Comparison of ENCODE assay signal across 10 mouse cellular contexts in genomic region chr2:168104375-168105144, GRCm38 (mm10). TPM values are rescaled to one million over a fixed set of nuclear protein-coding genes. Genes with fewer than 3 reads are reported as not detected.
DNase-seq lines count a peak whose midpoint lies in the region; ATAC-seq and TF ChIP-seq lines count a peak whose summit lies in the region.
"Had no signal": no experiment of that assay in that cellular context is flagged by ENCODE, and none has a peak within 500 bp of the region (broad histone marks: within the 10 kb centered on the region; RNA-seq: fewer than 3 reads in every experiment).

No protein-coding gene starts in this region.

- TF ChIP-seq EP300 in heart, adult 2 months (IDR thresholded peaks at IDR 0.05; ENCODE audit: insufficient read depth, low read depth, low read length): no peak

- no peaks in the 10 kb centered on the region for H3K79me2 ChIP-seq in heart, adult 2 months (replicated peaks; ENCODE audit: control insufficient read depth, insufficient read depth, low read length)

- H3K27me3 ChIP-seq in heart, embryonic 10.5 days (ENCODE audit: insufficient read depth, poor library complexity, severe bottlenecking): no peaks in the 10 kb centered on the region
- no peaks in the 10 kb centered on the region for H3K27me3 ChIP-seq in kidney, embryonic 16.5 days (ENCODE audit: insufficient read depth, low read length)
- no peaks in the 10 kb centered on the region for H3K27me3 ChIP-seq in heart, adult 2 months (ENCODE audit: control insufficient read depth, insufficient read depth, low read length)

- WGBS in heart, embryonic 10.5 days: 74% methylated on average over 22 of the region's 22 CpGs
- WGBS in kidney, embryonic 16.5 days: 66% methylated on average over 22 of the region's 22 CpGs
- WGBS in heart, adult 2 months: 82% methylated on average over 22 of the region's 22 CpGs

- no peak overlapping the region for H3K4me3 ChIP-seq in heart, embryonic 10.5 days
- no peak overlapping the region for H3K4me3 ChIP-seq in kidney, embryonic 16.5 days (ENCODE audit: low read length)
- H3K4me3 ChIP-seq in heart, adult 2 months: no peak overlapping the region

- H3K9ac ChIP-seq in kidney, embryonic 16.5 days (replicated peaks; ENCODE audit: low read length): no peak overlapping the region
- no peak overlapping the region for H3K9ac ChIP-seq in heart, adult 2 months (ENCODE audit: low read depth, low read length)

- H3K36me3 ChIP-seq in heart, embryonic 10.5 days: peaks cover 10% of the 10 kb centered on the region
- H3K36me3 ChIP-seq in kidney, embryonic 16.5 days (ENCODE audit: insufficient read depth, low read length): peaks cover under 1% of the 10 kb centered on the region; the same call in 1 of the 2 replicates
- no peaks in the 10 kb centered on the region for H3K36me3 ChIP-seq in heart, adult 2 months (ENCODE audit: control insufficient read depth, insufficient read depth, low read length)

- no peak for TF ChIP-seq POLR2A in heart, adult 2 months (IDR thresholded peaks at IDR 0.05; ENCODE audit: insufficient read depth, low read depth, low read length)

- H3K4me1 ChIP-seq in heart, embryonic 10.5 days: peaks cover 15% of the 10 kb centered on the region
- peaks cover 9% of the 10 kb centered on the region; the same call in 1 of the 2 replicates for H3K4me1 ChIP-seq in kidney, embryonic 16.5 days (ENCODE audit: insufficient read depth, low read length)
- no peaks in the 10 kb centered on the region for H3K4me1 ChIP-seq in heart, adult 2 months (ENCODE audit: control insufficient read depth, insufficient read depth, low read length)

- TF ChIP-seq CTCF in heart, adult 2 months (IDR thresholded peaks at IDR 0.05): no peak

- H3K9me3 ChIP-seq in heart, embryonic 10.5 days: no peaks in the 10 kb centered on the region
- H3K9me3 ChIP-seq in kidney, embryonic 16.5 days (ENCODE audit: low read length): no peaks in the 10 kb centered on the region

- intact Hi-C loops in heart, postnatal 25 days (cut with DNase I): no loop called here
- intact Hi-C loops in left cerebral cortex, postnatal 25 days (cut with DNase I): no loop called here
- intact Hi-C loops in heart, adult 2 months (cut with DNase I): no loop called here

- ATAC-seq in kidney, embryonic 16.5 days (ENCODE audit: low FRiP score, low TSS enrichment): peak; percentile 92
- ATAC-seq: hindbrain, embryonic 16.5 days had no signal

- H3K4me2 ChIP-seq in kidney, embryonic 16.5 days (replicated peaks; ENCODE audit: low read depth, low read length): no peak overlapping the region

- 0 out of 2 replicates have a peak overlapping the region, but pooled peaks have one; percentile 7 for H3K27ac ChIP-seq in heart, embryonic 10.5 days
- peak overlapping the region; percentile 74 for H3K27ac ChIP-seq in kidney, embryonic 16.5 days (ENCODE audit: low read length)
- no peak overlapping the region for H3K27ac ChIP-seq in heart, adult 2 months

- no peak for DNase-seq in heart, embryonic 10.5 days (ENCODE audit: low spot score)
- DNase-seq in heart, postnatal 25 days (ENCODE audit: low spot score): no peak
- DNase-seq in lung, adult 18-20 months: peak; percentile 75 to 85
- peak; percentile 45 to 55 for DNase-seq in urinary bladder, postnatal 36 days (ENCODE audit: low spot score in 2 of 2)
- no peak for DNase-seq in right cerebral cortex, postnatal 14 days
- DNase-seq in left cerebral cortex, postnatal 25 days (ENCODE audit: low spot score in 2 of 2): no peak
- DNase-seq in heart, adult 2 months: no peak

RNA-seq across cellular contexts. Expression of gene Pard6b, which starts 23.8 kb away (rescaled TPM):
- polyA plus RNA-seq in heart, embryonic 10.5 days (2016; fragmentation: Nextera tagmentation; extraction: Ambion mirVana): 12.2 and 15.0 TPM in 2 replicates
- 1 to 10 TPM; 3.1 to 3.4 TPM for total RNA-seq in heart, postnatal 25 days (2021)
- polyA plus RNA-seq in kidney, embryonic 16.5 days (2015; fragmentation: Nextera tagmentation; extraction: Ambion mirVana): 20.0 and 23.9 TPM in 2 replicates
- total RNA-seq in left cerebral cortex, postnatal 25 days (2021): 1 to 10 TPM; 5.0 to 5.2 TPM
- total RNA-seq in heart, adult 2 months (2021): 1 to 10 TPM; 2.0 to 2.2 TPM
- polyA plus RNA-seq in heart, adult 2 months (2012; rRNA removed): 2.4 TPM in 2 replicates
- total RNA-seq: monocyte, adult 5-6 weeks had no signal

Comparison
In these comparisons a context has a peak if more than half of its experiments do, and no peak if none do; other contexts are left out.
1. DNase-seq: peak in lung, adult 18-20 months (2 of 2) and urinary bladder, postnatal 36 days (2 of 2); none in heart, embryonic 10.5 days (single experiment), heart, postnatal 25 days (single experiment), right cerebral cortex, postnatal 14 days (single experiment), left cerebral cortex, postnatal 25 days (0 of 2) and heart, adult 2 months (0 of 2).